Mouse (Mus musculus): Measurements from ENCODE around the gene Dpyd. TPM values are rescaled to one million over a fixed set of nuclear protein-coding genes. Genes with fewer than 3 reads are reported as not detected.

Dpyd gene
- total and polyA plus RNA-seq, 2 experiments from 2014 or later: 3.7 to 4.1 TPM

- H3K4me3 ChIP-seq (ENCODE audit: low read length): no peak overlapping the region
- no peaks in the 10 kb centered on the region for H3K27me3 ChIP-seq (ENCODE audit: insufficient read depth, low read length)
- no peak for TF ChIP-seq CTCF (IDR thresholded peaks at IDR 0.05; ENCODE audit: low read depth)
- H3K9ac ChIP-seq (replicated peaks; ENCODE audit: low read length): no peak overlapping the region
- DNase-seq (ENCODE audit: low spot score): no peak
- H3K36me3 ChIP-seq (ENCODE audit: insufficient read depth, low read length): no peaks in the 10 kb centered on the region
- 36% methylated on average over 9 of the region's 9 CpGs for WGBS
- H3K4me1 ChIP-seq (ENCODE audit: insufficient read depth, low read length): no peaks in the 10 kb centered on the region
- H3K4me2 ChIP-seq (ENCODE audit: low read depth, low read length): no peak overlapping the region
- H3K9me3 ChIP-seq (ENCODE audit: low read length): no peaks in the 10 kb centered on the region
- no peak overlapping the region for H3K27ac ChIP-seq
- no peak for ATAC-seq
Measured at GRCm38 (mm10) chr3:118626455-118627375, 64.8 kb downstream of the Dpyd start.

- 98% methylated on average over 1 of the region's 1 CpGs for WGBS
- Histone ChIP-seq H3K4me1 (ENCODE audit: insufficient read depth, low read length) (no peaks in the 10 kb centered on the region), H3K36me3 (ENCODE audit: insufficient read depth, low read length) (no peaks in the 10 kb centered on the region), H3K9me3 (ENCODE audit: low read length) (no peaks in the 10 kb centered on the region), H3K4me3 (ENCODE audit: low read length) (no peak overlapping the region), H3K9ac (replicated peaks; ENCODE audit: low read length) (no peak overlapping the region), H3K4me2 (ENCODE audit: low read depth, low read length) (no peak overlapping the region), H3K27ac (no peak overlapping the region), H3K27me3 (ENCODE audit: insufficient read depth, low read length) (no peaks in the 10 kb centered on the region)
- ATAC-seq: no peak
- TF ChIP-seq CTCF (IDR thresholded peaks at IDR 0.05; ENCODE audit: low read depth): no peak
- DNase-seq (ENCODE audit: low spot score): no peak
Measured at GRCm38 (mm10) chr3:118629737-118630136, 67.8 kb downstream of the Dpyd start.

- Histone ChIP-seq H3K27ac (no peak overlapping the region), H3K36me3 (ENCODE audit: insufficient read depth, low read length) (no peaks in the 10 kb centered on the region), H3K4me3 (ENCODE audit: low read length) (no peak overlapping the region), H3K27me3 (ENCODE audit: insufficient read depth, low read length) (no peaks in the 10 kb centered on the region), H3K4me2 (ENCODE audit: low read depth, low read length) (no peak overlapping the region), H3K4me1 (ENCODE audit: insufficient read depth, low read length) (no peaks in the 10 kb centered on the region), H3K9ac (replicated peaks; ENCODE audit: low read length) (no peak overlapping the region), H3K9me3 (ENCODE audit: low read length) (no peaks in the 10 kb centered on the region)
- DNase-seq (ENCODE audit: low spot score) (no peak), ATAC-seq (no peak)
- TF ChIP-seq CTCF (IDR thresholded peaks at IDR 0.05; ENCODE audit: low read depth): no peak
- whole genome bisulfite sequencing: 81% methylated on average over 10 of the region's 10 CpGs
Measured at GRCm38 (mm10) chr3:118646024-118646570, 84.2 kb downstream of the Dpyd start.

GRCm38 (mm10) chr3:118663987-118664692 lies 102.2 kb downstream of the Dpyd start:
- 28% methylated on average over 5 of the region's 5 CpGs for WGBS
- Histone ChIP-seq H3K27me3 (ENCODE audit: insufficient read depth, low read length) (no peaks in the 10 kb centered on the region), H3K9me3 (ENCODE audit: low read length) (no peaks in the 10 kb centered on the region), H3K4me1 (ENCODE audit: insufficient read depth, low read length) (no peaks in the 10 kb centered on the region), H3K27ac (no peak overlapping the region), H3K4me2 (ENCODE audit: low read depth, low read length) (no peak overlapping the region), H3K36me3 (ENCODE audit: insufficient read depth, low read length) (no peaks in the 10 kb centered on the region), H3K4me3 (ENCODE audit: low read length) (no peak overlapping the region), H3K9ac (replicated peaks; ENCODE audit: low read length) (no peak overlapping the region)
- ATAC-seq (peak; percentile 40; the same call in 1 of the 2 replicates), DNase-seq (ENCODE audit: low spot score) (peak; percentile 77)
- no peak for TF ChIP-seq CTCF (IDR thresholded peaks at IDR 0.05; ENCODE audit: low read depth)

- Histone ChIP-seq H3K9me3 (ENCODE audit: low read length) (no peaks in the 10 kb centered on the region), H3K4me3 (ENCODE audit: low read length) (peak overlapping the region; percentile 14; the same call in 1 of the 2 replicates), H3K9ac (replicated peaks; ENCODE audit: low read length) (no peak overlapping the region), H3K36me3 (ENCODE audit: insufficient read depth, low read length) (no peaks in the 10 kb centered on the region), H3K4me2 (ENCODE audit: low read depth, low read length) (peak overlapping the region; percentile 44), H3K4me1 (ENCODE audit: insufficient read depth, low read length) (no peaks in the 10 kb centered on the region), H3K27ac (no peak overlapping the region), H3K27me3 (ENCODE audit: insufficient read depth, low read length) (no peaks in the 10 kb centered on the region)
- TF ChIP-seq CTCF (IDR thresholded peaks at IDR 0.05; ENCODE audit: low read depth): no peak
- ATAC-seq (0 out of 2 replicates have a peak, but pooled peaks have one; percentile 53), DNase-seq (ENCODE audit: low spot score) (peak; percentile 68)
- 30% methylated on average over 10 of the region's 10 CpGs for WGBS
Measured at GRCm38 (mm10) chr3:118674121-118674745, 112.3 kb downstream of the Dpyd start.

GRCm38 (mm10) chr3:118675441-118675840 lies 113.5 kb downstream of the Dpyd start:
- no peaks in the 10 kb centered on the region for H3K4me1 ChIP-seq (ENCODE audit: insufficient read depth, low read length)
- WGBS: 32% methylated on average over 1 of the region's 1 CpGs

More at GRCm38 (mm10) chr3:118675441-118675840, 113.5 kb downstream of the Dpyd start:
- no peak for TF ChIP-seq CTCF (IDR thresholded peaks at IDR 0.05; ENCODE audit: low read depth)
- Histone ChIP-seq H3K4me2 (ENCODE audit: low read depth, low read length) (no peak overlapping the region), H3K27ac (no peak overlapping the region), H3K9me3 (ENCODE audit: low read length) (no peaks in the 10 kb centered on the region), H3K4me3 (ENCODE audit: low read length) (no peak overlapping the region), H3K27me3 (ENCODE audit: insufficient read depth, low read length) (no peaks in the 10 kb centered on the region), H3K36me3 (ENCODE audit: insufficient read depth, low read length) (no peaks in the 10 kb centered on the region), H3K9ac (replicated peaks; ENCODE audit: low read length) (no peak overlapping the region)
- ATAC-seq: no peak
- no peak for DNase-seq (ENCODE audit: low spot score)

Measured in hindbrain, postnatal 0 days (tissue).